Mouse (Mus musculus) layer of hippocampus, adult 2 months (tissue): Measurements from ENCODE around the gene Ifrd2. TPM values are rescaled to one million over a fixed set of nuclear protein-coding genes. Genes with fewer than 3 reads are reported as not detected.

Source experiments
- DNase-seq, 2 experiments: peaks; one replicate each; pipeline ENCODE4 v3.0.0; 2022; ENCODE audit warnings: low spot score in 2 of 2
- H3K27ac ChIP-seq: fragments of 200-600 bp; 2 replicates; pipeline ENCODE4 v1.8.1; 2022
- H3K4me3 ChIP-seq: fragments of 200-600 bp; 2 replicates; pipeline ENCODE4 v1.8.1; 2022; ENCODE audit warnings: mild to moderate bottlenecking
- CTCF ChIP-seq: fragments of 200-600 bp; conservative IDR thresholded peaks from 2 replicates; pipeline ENCODE4 v1.8.1; 2022; ENCODE audit warnings: antibody characterized with exemption, mild to moderate bottlenecking, moderate library complexity
- long read RNA-seq, 2 experiments: library from polyadenylated mRNA; stranded (forward); transcript quantifications; one replicate each; pipeline ENCODE4 v2.0.0; 2021; ENCODE audit warnings: borderline mapping rate in 2 of 2
- total RNA-seq, 2 experiments: library from RNA; stranded (reverse); gene quantifications; 2 replicates each; pipeline ENCODE4 v1.2.3; 2021

Gene Ifrd2
- total RNA-seq: 10 to 100 TPM; 13.7 to 15.2 TPM
- long read RNA-seq, experiment 1, transcript Ifrd2-201 (12 exons, 2,056 nt): major isoform, 5 of 8 reads
- long read RNA-seq, experiment 1, partial matches to known transcripts: 0 of 8 reads
- long read RNA-seq, experiment 1, other reads (novel, unspliced or antisense): 3 of 8 reads
- long read RNA-seq, experiment 2, transcript Ifrd2-201 (12 exons, 2,056 nt): major isoform, 5 of 11 reads
- long read RNA-seq, experiment 2, partial matches to known transcripts: 1 of 11 reads
- long read RNA-seq, experiment 2, other reads (novel, unspliced or antisense): 4 of 11 reads

DNA sequence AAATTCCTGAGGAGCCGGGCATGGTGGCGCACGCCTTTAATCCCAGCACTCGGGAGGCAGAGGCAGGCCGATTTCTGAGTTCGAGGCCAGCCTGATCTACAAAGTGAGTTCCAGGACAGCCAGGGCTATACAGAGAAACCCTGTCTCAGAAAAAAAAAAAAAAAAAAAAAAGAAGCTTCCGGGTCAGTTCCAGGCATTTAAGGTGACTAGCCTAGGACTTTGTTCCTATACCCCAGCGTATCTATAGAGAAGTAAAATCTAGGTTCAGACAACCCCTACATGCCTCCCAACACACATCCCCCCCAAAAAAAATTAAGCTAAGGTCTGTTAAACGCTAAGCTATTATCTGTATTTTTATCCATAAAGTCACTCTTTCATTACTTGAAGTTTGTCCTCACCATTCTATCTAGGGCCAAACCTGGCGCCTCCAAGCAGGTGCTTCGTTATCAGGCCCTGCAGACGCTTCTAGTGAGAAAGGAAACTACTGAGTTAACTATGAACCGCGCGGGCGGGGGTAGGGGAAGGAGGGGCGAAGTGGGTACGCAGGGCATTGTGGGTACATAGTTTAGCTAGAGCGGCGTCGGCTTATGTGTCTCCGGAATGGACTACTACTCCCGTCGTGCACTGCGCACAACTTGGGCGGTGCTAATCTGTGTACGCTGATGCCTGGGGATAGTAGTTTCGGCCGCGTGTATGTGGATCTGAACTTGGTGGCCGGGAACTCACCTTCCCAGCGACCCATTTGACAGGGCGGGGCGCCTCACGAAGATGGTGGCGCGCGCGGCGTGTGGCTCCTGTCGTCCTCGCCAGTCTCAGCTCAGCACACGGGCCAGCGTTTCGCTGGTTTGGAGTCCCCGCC, at the start of gene Ifrd2:
Gene Ifrd2 (plus strand): TSS at position 669 of the 859 bp plus-strand sequence.
- H3K27ac ChIP-seq: peak within 1 kb of the TSS; percentile 76
- DNase-seq: peak; percentile 95 to 99
- TF ChIP-seq CTCF: no peak
- H3K4me3 ChIP-seq: peak within 1 kb of the TSS; percentile 74

DNA sequence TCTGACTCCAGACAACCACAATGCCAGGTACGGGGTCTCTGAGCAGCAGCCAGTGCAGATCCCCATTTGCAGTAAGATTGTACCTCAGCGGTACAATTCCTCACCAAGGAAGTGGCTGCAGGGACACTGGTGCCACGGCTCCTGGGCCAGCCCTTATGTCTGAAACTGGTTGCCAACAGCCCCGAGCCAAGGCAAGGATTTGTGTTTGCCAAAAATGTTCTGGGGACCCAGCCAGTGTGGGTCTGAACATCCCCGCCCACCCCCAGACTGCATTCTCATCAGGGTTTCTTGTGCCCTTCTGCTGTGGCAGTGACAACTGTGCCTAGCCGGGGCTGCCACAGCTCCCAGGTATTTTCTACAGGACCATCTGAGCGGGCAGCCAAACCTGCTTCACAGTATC, 49.2 kb upstream of the Ifrd2 start:
- no peak for TF ChIP-seq CTCF
- Histone ChIP-seq H3K4me3 (no peak overlapping the region; the same call in 1 of the 2 replicates), H3K27ac (peak overlapping the region; percentile 49; the same call in 1 of the 2 replicates)
- DNase-seq: peak; percentile 57 to 63

DNA sequence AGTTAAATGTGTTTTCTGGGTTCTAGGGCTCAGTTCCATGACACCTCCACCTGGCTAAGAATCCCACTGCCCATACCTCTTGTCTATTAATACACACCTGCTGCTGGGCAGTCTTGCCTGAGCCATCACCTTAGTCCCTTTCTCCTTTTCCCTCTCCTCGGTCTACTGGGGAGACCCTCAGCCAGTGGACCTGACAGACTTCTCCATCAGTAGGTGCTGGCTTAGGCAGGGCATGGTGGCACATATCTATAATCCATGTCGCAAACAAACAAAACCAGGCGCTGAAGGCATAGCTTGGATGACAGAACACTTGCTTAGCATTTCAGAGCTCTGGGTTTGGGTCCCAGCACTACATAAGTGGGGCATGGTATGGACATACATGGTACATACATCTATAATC, 48.7 kb upstream of the Ifrd2 start:
- no peak for TF ChIP-seq CTCF
- Histone ChIP-seq H3K27ac (peak overlapping the region; percentile 49; the same call in 1 of the 2 replicates), H3K4me3 (no peak overlapping the region)
- DNase-seq: no peak

DNA sequence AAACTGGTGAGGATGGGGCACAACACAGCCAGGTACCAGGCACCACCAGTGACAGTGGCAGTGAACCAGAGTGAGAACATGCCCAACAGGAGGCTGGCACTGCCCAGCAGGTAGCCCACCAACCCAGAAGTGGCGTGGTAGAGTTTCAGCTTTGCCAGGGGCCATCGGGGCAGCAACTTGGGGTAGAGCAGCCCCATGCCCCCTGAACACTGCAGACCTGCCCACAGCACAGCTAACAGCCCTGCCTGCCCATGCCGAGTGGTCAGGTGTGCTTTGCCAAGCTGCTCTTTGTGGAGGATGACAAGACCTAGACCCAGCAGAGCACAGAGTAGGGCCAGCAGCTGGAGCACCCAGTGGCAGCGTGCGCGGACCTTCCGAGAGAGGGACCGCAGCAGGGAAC, 47.5 kb upstream of the Ifrd2 start:
- DNase-seq: no peak
- Histone ChIP-seq H3K27ac (no peak overlapping the region), H3K4me3 (no peak overlapping the region)
- no peak for TF ChIP-seq CTCF

DNA sequence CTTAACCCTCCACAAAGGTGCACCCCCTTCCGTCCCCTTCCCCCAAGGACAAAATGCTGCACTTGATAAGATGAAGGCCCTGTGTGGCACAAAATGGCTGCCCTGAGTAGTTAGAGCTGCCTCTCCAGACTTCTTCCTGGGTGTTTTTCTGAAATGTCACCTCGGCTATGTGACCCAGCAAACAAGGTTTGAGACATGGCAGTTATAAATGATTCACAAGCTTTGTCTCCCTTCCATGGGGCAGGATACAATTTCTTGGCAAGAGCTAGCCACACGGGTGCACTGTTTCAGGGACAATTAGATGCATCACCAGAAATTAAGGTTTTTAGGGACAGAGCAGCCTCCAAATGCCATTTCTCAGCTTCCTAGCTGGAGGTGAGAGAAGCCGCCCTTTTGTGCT, 47.0 kb upstream of the Ifrd2 start:
- no peak for DNase-seq
- peak; percentile 7; the same call in 1 of the 2 replicates for TF ChIP-seq CTCF
- Histone ChIP-seq H3K27ac (no peak overlapping the region), H3K4me3 (no peak overlapping the region)

DNA sequence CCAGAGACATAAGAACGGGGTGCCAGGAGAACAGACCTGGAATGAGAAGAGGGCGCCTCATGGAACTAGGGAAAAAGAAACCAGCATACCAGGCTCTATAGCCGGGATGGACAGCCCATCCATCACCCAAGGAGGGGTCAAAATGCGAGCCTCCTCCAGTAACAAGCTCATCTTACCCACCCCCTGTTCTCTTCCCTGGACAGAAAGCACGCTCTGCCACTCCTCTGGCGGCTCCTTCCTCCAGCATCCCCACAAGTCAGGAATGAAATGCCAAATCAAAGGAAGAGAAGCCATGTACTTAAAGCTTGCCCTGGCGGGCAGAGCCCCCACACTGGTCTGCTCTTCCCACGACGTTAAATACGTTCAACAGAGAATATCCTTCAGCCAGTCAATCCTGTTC, 46.4 kb upstream of the Ifrd2 start:
- peak overlapping the region; percentile 88; the same call in 1 of the 2 replicates for H3K27ac ChIP-seq
- peak overlapping the region; percentile 70 for H3K4me3 ChIP-seq
- no peak for TF ChIP-seq CTCF
- DNase-seq: no peak

DNA sequence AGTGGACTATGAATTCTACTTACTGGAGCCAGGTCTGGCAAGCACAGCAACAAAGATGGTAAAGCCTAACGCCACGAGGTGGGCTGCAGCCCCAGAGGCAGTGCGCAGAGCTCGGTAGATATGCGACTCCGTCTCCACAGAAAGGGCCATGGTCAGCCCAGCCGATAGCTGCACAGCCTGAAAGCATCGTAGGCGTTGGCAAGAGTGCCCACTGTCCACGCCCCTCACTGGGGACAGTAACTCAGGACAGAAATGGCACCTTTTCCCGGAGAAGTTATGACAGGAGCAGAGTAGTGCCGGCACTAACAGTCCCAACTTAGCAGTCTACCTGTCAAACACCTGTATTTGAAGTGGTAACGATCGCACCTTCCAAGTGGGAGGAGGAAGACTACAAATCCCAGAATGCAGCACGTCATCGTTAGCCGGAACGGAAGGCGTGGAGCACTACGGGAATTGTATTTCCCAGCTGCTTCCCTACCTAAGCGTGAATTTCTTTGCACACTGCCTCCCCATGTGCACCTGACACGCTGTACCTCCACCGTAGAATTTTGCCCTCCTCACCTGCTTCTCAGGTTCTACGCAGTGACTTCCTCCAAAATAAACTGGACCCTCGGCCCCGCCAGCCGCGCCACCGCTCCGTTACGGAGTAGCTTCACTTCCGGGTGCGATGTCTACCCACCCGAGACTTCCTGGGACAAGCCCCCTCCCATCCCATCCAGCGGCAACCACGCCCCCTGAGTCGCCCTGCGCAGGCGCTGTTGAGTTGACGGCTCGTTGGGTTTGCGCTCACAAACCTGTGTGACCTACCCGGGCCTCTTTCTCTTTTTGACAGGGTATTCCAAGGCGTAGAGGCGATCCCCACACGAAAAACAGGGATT, 45.7 kb upstream of the Ifrd2 start, which contains the start of the genes Cyb561d2 and Nprl2:
Gene Cyb561d2 (minus strand): TSS at position 720 of the 878 bp plus-strand sequence.
Gene Nprl2 (plus strand): TSS at position 753 of the 878 bp plus-strand sequence.
- peak; percentile 92 to 96 for DNase-seq
- TF ChIP-seq CTCF: no peak
- Histone ChIP-seq H3K4me3 (peak within 1 kb of the TSS; percentile 70), H3K27ac (peak within 1 kb of the TSS; percentile 88)

DNA sequence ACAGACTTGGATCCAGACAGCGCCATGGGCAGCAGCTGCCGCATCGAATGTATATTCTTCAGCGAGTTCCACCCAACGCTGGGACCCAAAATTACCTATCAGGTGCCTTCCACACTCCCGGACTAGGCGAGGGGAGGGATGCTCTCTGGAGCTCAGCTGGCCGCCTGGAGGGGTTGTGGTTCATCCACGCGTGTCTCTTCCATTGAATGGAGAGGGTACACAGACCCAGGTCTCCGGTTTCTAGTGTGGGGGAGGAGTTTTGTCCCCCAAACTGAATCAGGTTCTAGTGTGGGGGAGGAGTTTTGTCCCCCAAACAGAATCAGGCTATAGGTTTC, 45.1 kb upstream of the Ifrd2 start:
- no peak for TF ChIP-seq CTCF
- Histone ChIP-seq H3K4me3 (peak overlapping the region; percentile 70), H3K27ac (peak overlapping the region; percentile 88)
- no peak for DNase-seq

DNA sequence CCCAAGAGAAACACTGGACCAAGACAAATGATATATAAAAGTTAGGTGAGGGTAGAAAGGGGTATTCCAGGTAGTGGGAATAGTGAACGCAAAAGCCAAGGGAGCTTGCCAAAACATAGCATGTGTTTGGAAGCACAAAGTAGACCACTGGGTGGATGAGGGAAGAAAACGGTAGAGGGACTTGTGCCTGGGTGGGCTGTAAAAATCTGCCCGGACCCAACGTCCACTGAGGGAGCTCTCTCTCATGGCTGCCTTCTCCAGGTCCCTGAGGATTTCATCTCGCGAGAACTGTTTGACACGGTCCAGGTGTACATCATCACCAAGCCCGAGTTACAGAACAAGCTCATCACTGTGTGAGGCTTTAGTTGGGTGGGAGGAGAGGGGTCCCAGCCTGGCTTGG, 44.7 kb upstream of the Ifrd2 start:
- DNase-seq: no peak
- Histone ChIP-seq H3K27ac (peak overlapping the region; percentile 88), H3K4me3 (peak overlapping the region; percentile 70)
- TF ChIP-seq CTCF: no peak

DNA sequence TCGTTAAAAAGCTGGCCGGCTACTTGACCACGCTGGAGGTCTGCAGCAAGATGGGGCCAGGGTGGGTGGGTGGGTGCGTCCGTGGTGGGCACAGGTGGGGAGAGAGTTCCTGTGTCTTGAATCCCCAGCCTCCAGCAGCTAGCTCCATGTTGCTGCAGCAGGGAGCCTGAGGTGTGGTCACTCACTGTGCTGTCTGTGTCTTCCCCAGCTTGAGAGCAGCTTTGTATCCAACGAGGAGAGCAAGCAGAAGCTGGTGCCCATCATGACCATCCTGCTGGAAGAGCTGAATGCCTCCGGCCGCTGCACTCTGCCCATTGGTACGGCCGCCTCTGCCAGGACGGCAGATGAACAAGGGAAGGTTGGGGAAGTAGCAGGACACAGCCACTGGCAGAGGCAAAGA, 44.1 kb upstream of the Ifrd2 start:
- no peak overlapping the region for H3K27ac ChIP-seq
- DNase-seq: no peak
- TF ChIP-seq CTCF: no peak
- no peak overlapping the region for H3K4me3 ChIP-seq

DNA sequence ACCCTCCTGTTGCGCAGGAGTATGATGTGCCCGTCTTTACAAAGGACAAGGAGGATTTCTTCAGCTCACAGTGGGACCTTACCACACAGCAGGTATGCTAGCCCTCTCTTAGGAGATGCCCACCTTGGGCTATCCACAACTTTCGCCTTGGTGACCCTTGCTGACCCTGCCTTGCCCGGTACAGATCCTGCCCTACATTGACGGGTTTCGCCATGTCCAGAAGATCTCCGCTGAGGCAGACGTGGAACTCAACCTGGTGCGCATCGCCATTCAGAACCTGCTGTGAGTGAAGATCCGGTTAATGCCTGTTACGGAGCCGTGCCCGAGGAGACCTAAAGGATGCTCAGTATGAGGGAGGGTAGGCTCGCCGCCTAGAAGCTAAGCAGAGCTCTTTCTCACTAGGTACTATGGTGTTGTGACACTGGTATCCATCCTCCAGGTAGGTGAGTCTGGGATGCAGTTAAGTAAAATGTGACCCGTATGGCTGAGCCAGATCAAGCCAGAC, 43.2 kb upstream of the Ifrd2 start:
- no peak for TF ChIP-seq CTCF
- Histone ChIP-seq H3K27ac (no peak overlapping the region), H3K4me3 (no peak overlapping the region)
- DNase-seq: no peak

DNA sequence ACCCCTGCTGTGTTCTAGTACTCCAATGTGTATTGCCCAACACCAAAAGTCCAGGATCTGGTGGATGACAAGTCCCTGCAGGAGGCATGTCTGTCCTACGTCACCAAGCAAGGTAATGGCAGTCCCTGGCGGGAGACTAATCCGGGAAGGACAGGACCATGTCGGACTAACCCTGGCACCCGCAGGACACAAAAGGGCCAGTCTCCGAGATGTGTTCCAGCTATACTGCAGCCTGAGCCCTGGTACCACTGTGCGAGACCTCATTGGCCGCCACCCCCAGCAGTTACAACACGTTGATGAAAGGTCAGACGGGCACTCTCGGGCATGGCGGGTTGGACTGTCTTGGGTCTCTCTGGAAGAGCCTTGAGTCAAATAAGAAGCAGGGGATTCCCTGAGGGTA, 42.7 kb upstream of the Ifrd2 start:
- no peak for DNase-seq
- no peak overlapping the region for H3K27ac ChIP-seq
- no peak overlapping the region for H3K4me3 ChIP-seq
- TF ChIP-seq CTCF: no peak
